Mouse (Mus musculus) embryo, embryonic 10 days (tissue): ENCODE results near the gene Runx1.

Experiments used
- DNase-seq: peaks from one replicate; pipeline ENCODE4 v3.0.0-alpha.2; 2015; ENCODE audit warnings: low spot score

Runx1 gene

DNA sequence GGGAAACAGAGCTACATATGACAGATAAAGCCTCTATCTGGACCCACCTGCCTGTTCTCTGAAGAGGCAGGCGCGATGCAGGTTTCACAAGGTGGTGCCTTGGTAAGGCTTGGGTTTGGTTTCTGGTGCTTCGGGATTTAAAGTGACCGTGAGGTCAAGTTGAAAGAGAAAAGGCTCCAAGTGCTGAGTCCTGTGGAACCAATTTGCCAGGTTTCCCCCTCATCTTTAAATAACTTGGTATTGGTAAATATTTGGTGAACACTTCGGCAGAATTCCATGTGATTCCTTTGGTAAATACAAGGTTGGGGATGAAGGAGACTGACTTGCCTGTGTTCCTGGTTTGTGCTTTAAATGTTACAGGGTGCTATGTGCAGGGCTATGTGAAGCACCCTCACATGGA lies 169.2 kb downstream of the Runx1 start:
- no peak for DNase-seq

- DNase-seq: no peak
Measured at GRCm38 (mm10) chr16:92654294-92654950, 171.5 kb downstream of the Runx1 start.

DNA sequence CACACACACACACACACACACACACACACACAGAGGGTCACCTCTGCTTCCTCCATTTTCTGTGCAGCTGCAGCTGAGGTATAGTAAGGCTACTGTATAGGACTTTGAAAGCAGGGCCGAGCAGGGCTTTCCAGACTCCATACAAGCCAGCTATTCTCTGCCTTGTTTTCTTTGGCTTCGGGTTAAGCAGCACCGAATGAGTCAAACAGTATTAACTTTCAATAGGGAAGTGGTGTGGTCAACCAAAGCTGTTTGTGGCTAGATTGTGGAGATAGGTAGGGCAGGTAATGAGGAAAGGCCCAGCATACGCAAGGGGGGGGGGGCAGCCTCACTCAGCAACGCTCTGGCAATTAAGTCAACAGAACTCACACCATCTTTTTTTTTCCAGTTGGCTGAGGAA lies 172.1 kb downstream of the Runx1 start:
- DNase-seq: no peak

DNA sequence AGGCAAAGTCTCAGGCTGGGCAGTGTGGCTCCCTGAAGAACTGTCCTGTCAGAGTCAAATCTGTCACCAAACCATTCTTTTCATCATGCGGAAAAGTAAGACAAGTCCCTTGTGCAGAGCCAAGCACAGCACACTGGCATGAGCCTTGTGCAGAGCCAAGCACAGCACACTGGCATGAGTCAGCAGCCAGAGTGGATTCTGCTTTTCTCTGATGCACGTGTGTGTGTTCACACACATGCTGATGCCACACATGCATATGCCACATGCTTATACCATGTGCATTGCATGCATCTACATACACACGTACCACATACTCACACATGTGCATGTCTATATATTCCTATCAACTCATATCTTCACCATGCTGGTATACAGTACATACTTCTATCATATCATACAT lies 174.7 kb downstream of the Runx1 start:
- DNase-seq: no peak

- DNase-seq: peak; percentile 37
Measured at GRCm38 (mm10) chr16:92646153-92646552, 179.8 kb downstream of the Runx1 start.

DNA sequence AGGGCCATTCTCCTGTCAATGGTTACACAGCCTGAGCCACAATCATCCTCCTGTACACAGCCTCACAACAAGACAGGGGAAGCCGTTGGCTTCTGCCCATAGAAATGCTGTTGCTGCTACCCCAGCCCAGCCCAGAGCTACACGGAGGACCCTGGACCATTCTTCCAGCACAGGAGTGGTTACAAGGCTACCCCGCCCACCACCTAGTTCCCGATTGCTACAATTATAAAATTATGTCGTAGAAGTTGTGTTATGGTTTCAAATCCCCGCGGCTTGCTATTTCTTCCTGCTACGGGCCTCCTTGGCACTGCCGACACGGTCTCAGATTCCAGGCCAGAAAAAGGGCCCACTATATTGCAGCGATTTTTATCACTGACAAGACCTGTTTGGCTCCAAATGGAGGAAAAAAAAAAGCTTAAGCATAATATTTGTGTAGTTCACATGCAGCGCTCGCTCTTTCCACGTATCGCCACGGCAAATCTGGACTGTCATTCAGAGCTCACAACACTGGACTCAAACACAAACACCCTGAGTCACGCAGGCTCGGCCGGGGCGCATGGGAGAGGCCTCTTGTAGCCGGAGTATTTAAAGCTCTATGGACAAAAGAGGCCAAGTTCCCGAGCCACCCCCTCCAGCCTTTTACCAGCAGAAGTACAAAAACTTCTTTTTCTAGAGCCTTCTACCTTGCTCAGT lies 180.4 kb downstream of the Runx1 start:
- no peak for DNase-seq

GRCm38 (mm10) chr16:92644718-92645422 lies 181.1 kb downstream of the Runx1 start:
- no peak for DNase-seq

- DNase-seq: no peak
Measured at GRCm38 (mm10) chr16:92644315-92644714, 181.6 kb downstream of the Runx1 start.

DNA sequence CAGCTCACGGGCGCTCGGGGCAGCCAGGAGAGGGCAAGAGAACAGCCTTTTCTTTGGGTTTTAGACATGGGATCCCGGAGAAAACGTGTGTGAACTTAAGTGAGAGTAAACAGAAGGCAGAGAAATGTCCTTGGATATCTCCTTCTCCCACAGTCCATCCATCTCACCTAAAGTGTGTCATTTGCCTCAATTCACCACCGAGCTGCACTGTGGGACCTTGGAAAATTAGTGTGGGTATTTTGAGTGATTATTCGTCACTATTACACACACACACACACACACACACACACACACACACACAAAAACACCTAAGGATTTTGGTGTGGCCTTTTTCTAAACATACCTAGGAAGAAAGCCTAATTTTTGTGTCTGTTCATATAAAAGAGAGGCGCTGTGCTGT lies 183.7 kb downstream of the Runx1 start:
- DNase-seq: no peak

GRCm38 (mm10) chr16:92641053-92641452 lies 184.9 kb downstream of the Runx1 start:
- no peak for DNase-seq

GRCm38 (mm10) chr16:92639093-92639492 lies 186.9 kb downstream of the Runx1 start:
- no peak for DNase-seq

DNA sequence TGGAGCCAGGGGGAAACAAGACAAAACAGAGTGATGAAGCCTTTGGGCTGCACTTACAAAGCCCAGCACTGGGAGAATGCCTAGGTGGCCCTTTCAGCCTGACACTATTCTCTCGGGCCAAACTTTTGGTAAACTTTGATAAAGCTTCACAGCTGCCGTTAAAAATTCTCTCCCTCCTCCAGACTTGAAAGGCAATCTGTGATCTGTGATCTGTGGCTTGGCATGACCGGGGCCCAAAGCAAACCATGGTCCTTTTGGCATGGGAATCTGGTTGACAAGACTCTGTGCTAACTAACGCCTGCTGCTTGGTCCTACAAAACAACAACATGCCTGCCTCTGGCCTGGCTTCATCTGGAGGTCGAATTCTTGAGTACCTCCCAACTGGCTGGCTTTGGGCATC lies 188.9 kb downstream of the Runx1 start:
- no peak for DNase-seq

DNA sequence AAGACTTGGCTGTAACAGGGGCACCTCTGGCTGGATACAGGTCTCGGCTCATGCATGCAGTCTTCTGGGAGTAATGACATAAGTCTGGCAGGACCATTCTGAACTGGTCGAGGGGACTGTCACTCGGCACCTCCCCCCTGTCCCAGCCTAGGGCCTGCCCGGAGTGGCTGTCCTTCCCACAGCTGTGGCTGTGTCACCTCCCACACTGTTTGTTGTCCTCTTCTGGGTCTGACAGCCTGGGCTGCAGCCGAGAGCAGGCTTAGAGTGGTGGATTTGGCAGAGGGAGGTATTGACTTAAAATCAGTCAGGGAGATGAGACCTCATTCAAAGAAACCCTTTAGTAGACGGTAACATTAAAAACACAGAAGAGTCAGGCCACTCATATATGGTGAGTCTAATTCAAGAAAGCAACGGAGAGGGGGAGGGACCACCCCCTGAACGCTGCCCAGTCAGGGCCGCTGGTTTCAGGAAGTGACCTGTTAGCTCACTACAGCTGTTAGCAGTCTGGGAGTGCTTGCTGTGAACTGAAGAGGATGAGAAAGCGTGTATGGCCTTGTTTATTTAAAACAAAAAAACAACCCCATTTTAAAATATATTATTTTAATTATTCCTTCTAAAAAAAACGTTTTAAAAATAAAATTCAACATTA lies 193.7 kb downstream of the Runx1 start:
- DNase-seq: peak; percentile 34

- DNase-seq: no peak
Measured at GRCm38 (mm10) chr16:92631637-92632036, 194.3 kb downstream of the Runx1 start.

- no peak for DNase-seq
Measured at GRCm38 (mm10) chr16:92630950-92631349, 195.0 kb downstream of the Runx1 start.

DNA sequence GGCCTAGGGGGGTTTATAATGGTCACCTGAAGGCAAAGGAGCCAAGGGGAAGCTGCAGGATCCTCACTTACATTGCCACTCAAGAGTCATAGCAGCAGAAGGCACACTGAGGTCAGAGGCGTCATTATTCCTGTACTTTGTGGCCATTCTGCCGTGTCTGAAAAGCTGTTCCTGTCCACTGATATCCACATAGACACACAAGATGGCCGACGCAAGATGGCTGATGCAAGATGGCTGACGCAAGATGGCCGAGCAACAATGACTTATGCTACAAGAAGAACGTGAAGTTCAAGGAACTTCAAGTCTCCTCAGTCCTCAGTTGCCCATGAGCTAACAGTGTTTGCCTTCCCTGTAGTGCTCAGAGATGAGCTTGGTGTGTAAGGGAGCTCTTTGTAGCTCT lies 196.1 kb downstream of the Runx1 start:
- no peak for DNase-seq

GRCm38 (mm10) chr16:92627262-92627661 lies 198.7 kb downstream of the Runx1 start:
- peak; percentile 61 for DNase-seq

DNA sequence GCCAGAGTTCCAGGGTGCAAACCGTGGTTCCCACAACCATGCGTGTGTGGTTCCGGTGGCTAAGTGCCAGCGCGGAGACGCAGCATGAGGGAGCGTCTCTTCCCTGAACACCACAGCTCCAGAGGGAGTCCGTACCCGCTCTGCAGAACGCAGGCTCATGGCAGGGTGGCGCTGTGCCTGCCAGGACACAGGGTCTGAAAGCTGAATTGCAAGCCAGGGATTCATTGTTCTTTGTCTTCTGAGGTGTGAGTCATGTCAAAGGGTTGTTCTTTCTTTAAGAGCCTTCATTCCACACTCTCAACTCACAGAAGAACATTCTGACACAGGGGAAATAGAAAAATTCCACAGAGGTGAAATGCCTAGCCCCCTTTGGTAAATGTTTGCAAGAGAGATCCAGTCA lies 202.0 kb downstream of the Runx1 start:
- no peak for DNase-seq

DNA sequence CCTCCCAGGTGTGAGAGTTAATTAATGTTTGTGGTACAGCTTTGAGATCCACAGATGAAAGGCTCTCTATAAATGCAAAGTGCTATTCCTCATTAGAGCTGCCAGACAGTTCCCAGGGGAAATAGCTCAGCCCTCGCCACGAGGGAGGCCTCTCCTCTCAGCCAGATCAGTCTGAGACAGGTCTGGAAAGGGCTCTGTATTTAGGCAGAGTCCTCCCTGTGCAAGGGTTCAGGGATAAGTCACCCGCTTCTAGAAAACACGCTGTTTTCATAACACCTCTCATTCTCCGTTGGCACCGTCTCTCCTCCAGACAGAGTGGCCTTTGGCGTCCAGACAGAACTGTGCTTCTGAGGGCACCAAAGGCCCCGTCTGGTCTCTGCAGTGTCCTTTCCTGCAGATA lies 204.1 kb downstream of the Runx1 start:
- no peak for DNase-seq

GRCm38 (mm10) chr16:92620841-92621518 lies 205.0 kb downstream of the Runx1 start:
- no peak for DNase-seq

DNA sequence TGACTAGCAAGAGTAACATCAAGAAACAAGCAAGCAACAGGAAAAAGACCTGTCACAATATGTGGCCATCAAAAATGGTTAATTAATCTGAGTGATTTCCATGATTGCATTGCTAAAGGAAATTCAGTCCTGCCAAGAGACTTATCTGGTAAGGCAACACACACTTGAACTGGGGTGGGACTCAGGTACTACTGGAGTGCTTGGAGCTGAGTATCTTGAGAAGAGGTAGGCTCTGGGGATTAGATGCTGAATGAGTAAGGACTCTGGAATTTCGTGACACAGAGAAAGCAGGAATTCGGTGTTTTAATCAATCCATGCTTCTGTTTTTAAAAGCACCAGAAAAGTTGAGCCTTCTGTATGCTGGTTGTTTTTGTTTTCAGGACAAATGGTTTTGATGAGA lies 209.1 kb downstream of the Runx1 start:
- DNase-seq: no peak

GRCm38 (mm10) chr16:92615234-92615799 lies 210.6 kb downstream of the Runx1 start:
- DNase-seq: no peak
